Mouse (Mus musculus) limb, embryonic 14.5 days (tissue): ENCODE data around the gene Clhc1. TPM values are rescaled to one million over a fixed set of nuclear protein-coding genes. Genes with fewer than 3 reads are reported as not detected.

Source experiments
- ATAC-seq: fragments of 200-750 bp; cut with Nextera tagmentation; 2 replicates; pipeline ENCODE4 v1.8.0; 2017; ENCODE audit warnings: low read depth, moderate number of reproducible peaks, moderate TSS enrichment; ENCODE audit not compliant: low FRiP score
- DNase-seq: peaks from one replicate; pipeline ENCODE4 v3.0.0-alpha.2; 2015; ENCODE audit warnings: low spot score
- H3K27ac ChIP-seq: fragments of 300-500 bp; sonication (generic); replicated peaks from 2 replicates; pipeline ENCODE4 v1.5.1; 2014; ENCODE audit warnings: low read depth, mild to moderate bottlenecking, low read length, moderate library complexity, mixed read lengths
- H3K27me3 ChIP-seq: fragments of 300-500 bp; sonication (generic); 2 replicates; pipeline ENCODE4 v1.6.1; 2014; ENCODE audit warnings: low read length, mixed read lengths; ENCODE audit not compliant: control insufficient read depth, insufficient read depth
- H3K36me3 ChIP-seq: fragments of 300-500 bp; sonication (generic); 2 replicates; pipeline ENCODE4 v1.6.1; 2014; ENCODE audit warnings: mild to moderate bottlenecking, low read length, moderate library complexity, mixed read lengths; ENCODE audit not compliant: control insufficient read depth, insufficient read depth
- H3K4me1 ChIP-seq: fragments of 300-500 bp; sonication (generic); 2 replicates; pipeline ENCODE4 v1.6.1; 2014; ENCODE audit warnings: antibody characterized with exemption, low read length, mixed read lengths; ENCODE audit not compliant: control insufficient read depth, insufficient read depth
- H3K4me2 ChIP-seq: fragments of 300-500 bp; sonication (generic); replicated peaks from 2 replicates; pipeline ENCODE4 v1.6.1; 2014; ENCODE audit warnings: low read depth, mild to moderate bottlenecking, low read length, moderate library complexity; ENCODE audit not compliant: severe bottlenecking
- H3K4me3 ChIP-seq: fragments of 300-500 bp; sonication (generic); replicated peaks from 2 replicates; pipeline ENCODE4 v1.5.1; 2014; ENCODE audit warnings: low read length
- H3K9ac ChIP-seq: fragments of 300-500 bp; sonication (generic); 2 replicates; pipeline ENCODE4 v1.6.1; 2014; ENCODE audit warnings: mild to moderate bottlenecking, low read depth, low read length, moderate library complexity; ENCODE audit not compliant: severe bottlenecking
- H3K9me3 ChIP-seq: fragments of 300-500 bp; sonication (generic); 2 replicates; pipeline ENCODE4 v1.6.1; 2016; ENCODE audit warnings: low read length; ENCODE audit not compliant: control insufficient read depth
- POLR2A ChIP-seq: fragments of 200-500 bp; IDR thresholded peaks from 2 replicates; pipeline ENCODE4 v1.8.0; 2012; ENCODE audit warnings: inconsistent platforms, mild to moderate bottlenecking, moderate library complexity, borderline replicate concordance; ENCODE audit not compliant: insufficient read depth, insufficient read length; ENCODE audit errors: extremely low read depth
- WGBS: fragments of 180-500 bp; shearing (Covaris S2); extraction: QIAGEN DNeasy Blood & Tissue Kit; methylation state at CpG from one replicate; pipeline ENCODE4 v1.1.7; 2014; 5-methylcytosine and 5-hydroxymethylcytosine counted together
- polyA plus RNA-seq, 2 experiments: library from polyadenylated mRNA; depleted of rRNA in 1 of 2; stranded (reverse) in 1 of 2; unstranded in 1 of 2; fragments of >200 nt; fragmentation: Nextera tagmentation in 1 of 2; extraction: Ambion mirVana in 1 of 2; gene quantifications; 2 replicates each; pipeline versions ENCODE4 v1.2.1 to v1.2.3; 2012 to 2014

Clhc1 gene
- polyA plus RNA-seq, 2 experiments: 0.22 to 0.25 TPM

DNA sequence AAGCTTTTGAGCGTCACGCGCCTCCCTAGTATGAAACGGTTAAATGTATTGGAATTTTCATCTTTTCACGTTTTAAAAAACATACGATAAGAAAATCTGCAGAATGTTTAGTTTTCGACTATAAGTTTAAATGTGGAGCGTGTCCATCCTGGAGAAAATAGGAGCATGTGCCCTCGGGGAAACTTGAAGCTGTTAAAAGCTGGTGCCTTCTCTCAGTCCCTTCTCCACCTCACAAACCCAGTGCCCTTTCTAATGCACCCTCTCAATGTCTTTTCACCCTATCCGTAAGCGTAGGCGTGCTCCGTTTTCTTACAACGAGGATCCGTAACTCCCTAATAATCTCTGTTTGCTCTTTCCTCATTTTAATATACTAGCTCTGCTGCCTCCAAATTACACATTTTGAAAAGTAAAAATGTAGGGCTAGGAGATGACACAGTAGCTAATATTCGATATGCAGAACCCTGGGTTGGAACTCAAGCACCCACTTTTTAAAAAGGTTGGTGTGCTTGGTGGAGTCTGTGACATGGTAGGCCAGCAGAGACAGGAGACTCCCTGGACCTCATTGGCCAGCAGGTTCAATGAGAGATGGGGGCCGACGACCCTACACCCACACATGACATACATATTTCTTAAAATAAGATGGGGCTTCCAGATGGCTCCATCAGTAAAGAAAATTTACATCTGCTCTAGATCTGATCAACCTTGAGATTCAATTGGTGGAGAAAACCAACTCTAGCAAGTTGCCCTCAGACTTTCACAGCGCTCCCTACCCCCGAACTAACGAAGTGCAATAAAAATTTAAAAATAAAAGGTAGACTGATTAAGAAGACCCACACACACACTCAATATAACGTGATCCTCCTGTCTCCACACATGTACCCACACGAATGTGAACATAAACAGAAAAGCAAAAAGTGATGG lies 1.0 kb downstream of the Clhc1 start:
- Histone ChIP-seq H3K4me2 (peak overlapping the region; percentile 60), H3K9ac (peak overlapping the region; percentile 94), H3K36me3 (peaks cover 30% of the 10 kb centered on the region), H3K9me3 (no peaks in the 10 kb centered on the region), H3K27ac (peak overlapping the region; percentile 81), H3K4me1 (peaks cover 10% of the 10 kb centered on the region), H3K27me3 (no peaks in the 10 kb centered on the region), H3K4me3 (peak overlapping the region; percentile 81)
- TF ChIP-seq POLR2A: no peak
- 25% methylated on average over 23 of the region's 23 CpGs for whole genome bisulfite sequencing
- no peak for ATAC-seq
- DNase-seq: no peak

DNA sequence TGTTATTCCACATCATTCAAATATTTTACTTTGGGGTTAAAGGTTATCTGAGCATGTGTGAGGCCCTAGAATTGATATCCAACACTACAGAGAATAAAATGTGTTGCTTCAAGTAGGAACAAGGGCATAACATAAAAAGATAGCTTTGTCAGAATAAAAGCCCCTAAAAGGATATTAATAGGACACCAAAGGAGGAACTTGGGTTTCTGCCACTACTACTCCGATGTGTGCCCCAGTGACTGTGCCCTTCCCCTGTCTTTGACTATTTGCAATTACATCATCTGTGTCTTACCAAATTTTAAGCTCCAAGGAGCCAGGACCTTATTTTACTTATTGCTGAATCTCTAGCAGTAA lies 1.7 kb downstream of the Clhc1 start:
- ATAC-seq (no peak), DNase-seq (no peak)
- peaks cover 10% of the 10 kb centered on the region for H3K4me1 ChIP-seq
- no peak for TF ChIP-seq POLR2A
- no peaks in the 10 kb centered on the region for H3K9me3 ChIP-seq
- no peak overlapping the region for H3K4me3 ChIP-seq
- no peaks in the 10 kb centered on the region for H3K27me3 ChIP-seq
- H3K9ac ChIP-seq: no peak overlapping the region
- no peak overlapping the region for H3K4me2 ChIP-seq
- H3K36me3 ChIP-seq: peaks cover 23% of the 10 kb centered on the region
- WGBS: 96% methylated on average over 1 of the region's 1 CpGs
- H3K27ac ChIP-seq: no peak overlapping the region

DNA sequence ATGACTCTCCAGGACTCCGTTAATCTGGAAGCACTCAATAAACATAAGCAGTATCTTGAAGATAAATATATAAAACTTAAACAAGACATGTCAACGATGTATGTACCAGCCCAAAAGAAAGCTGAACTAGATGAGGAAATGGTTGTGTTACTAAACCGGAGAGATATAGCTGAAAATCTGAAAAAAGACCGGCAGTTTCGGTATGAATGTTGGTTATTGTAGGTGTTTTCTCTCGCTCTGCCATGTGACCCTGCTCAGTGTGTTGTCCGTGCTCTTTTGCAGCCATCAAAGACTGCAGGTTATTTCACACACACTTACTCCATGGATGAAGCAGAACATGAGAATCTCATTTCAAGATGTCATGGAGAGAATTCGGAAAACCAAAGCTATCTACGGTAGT lies 12.7 kb downstream of the Clhc1 start:
- Histone ChIP-seq H3K36me3 (no peaks in the 10 kb centered on the region), H3K27ac (no peak overlapping the region), H3K4me1 (no peaks in the 10 kb centered on the region), H3K9ac (no peak overlapping the region), H3K4me2 (no peak overlapping the region), H3K9me3 (no peaks in the 10 kb centered on the region), H3K4me3 (no peak overlapping the region), H3K27me3 (no peaks in the 10 kb centered on the region)
- TF ChIP-seq POLR2A: no peak
- DNase-seq: no peak
- WGBS: 89% methylated on average over 9 of the region's 9 CpGs
- no peak for ATAC-seq

DNA sequence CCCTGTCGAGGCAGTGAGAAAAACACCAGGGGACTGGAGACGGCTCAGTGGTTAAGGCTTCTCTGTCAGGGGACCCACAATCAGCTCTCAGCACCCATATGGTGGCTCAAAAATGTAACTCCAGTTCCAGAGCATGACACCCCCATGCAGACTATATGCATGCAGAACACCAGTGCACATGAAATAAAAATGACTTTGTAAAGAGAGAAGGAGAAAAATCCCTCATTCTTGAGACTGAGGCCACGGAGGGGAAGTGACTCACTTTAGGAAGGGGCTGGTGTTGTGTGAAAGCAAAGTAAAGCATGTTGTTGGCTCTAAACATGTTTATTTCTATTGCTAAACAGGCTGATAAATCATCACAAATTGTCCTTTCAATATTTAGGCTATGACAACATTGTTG lies 13.2 kb downstream of the Clhc1 start:
- Histone ChIP-seq H3K27ac (no peak overlapping the region), H3K9ac (no peak overlapping the region), H3K9me3 (no peaks in the 10 kb centered on the region), H3K36me3 (no peaks in the 10 kb centered on the region), H3K4me1 (no peaks in the 10 kb centered on the region), H3K4me2 (no peak overlapping the region), H3K4me3 (no peak overlapping the region), H3K27me3 (no peaks in the 10 kb centered on the region)
- ATAC-seq (no peak), DNase-seq (no peak)
- TF ChIP-seq POLR2A: no peak
- WGBS: 93% methylated on average over 3 of the region's 3 CpGs

DNA sequence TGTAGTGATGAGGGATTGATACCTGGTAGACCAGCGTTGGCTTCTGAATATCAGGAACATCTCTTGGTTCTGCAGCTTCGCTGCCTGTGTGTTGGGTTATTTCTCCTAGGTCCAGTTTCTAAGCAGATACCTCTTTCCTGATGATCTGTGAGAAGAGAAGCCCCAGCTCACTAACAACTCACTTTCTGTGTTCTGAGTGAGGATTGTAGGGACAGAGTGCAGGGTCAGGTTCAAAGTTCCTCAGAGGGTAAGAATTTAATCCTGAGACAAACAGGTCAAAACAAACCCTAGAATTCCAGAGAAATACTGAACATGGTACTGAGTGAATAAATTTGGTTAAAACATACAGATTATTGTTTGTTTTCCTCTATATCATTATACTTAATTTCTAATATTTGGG lies 15.7 kb downstream of the Clhc1 start:
- Histone ChIP-seq H3K4me2 (no peak overlapping the region), H3K4me1 (no peaks in the 10 kb centered on the region), H3K27ac (no peak overlapping the region), H3K27me3 (no peaks in the 10 kb centered on the region), H3K9me3 (no peaks in the 10 kb centered on the region), H3K9ac (no peak overlapping the region), H3K4me3 (no peak overlapping the region), H3K36me3 (no peaks in the 10 kb centered on the region)
- no peak for DNase-seq
- ATAC-seq: no peak
- 88% methylated on average over 2 of the region's 2 CpGs for WGBS
- TF ChIP-seq POLR2A: no peak

DNA sequence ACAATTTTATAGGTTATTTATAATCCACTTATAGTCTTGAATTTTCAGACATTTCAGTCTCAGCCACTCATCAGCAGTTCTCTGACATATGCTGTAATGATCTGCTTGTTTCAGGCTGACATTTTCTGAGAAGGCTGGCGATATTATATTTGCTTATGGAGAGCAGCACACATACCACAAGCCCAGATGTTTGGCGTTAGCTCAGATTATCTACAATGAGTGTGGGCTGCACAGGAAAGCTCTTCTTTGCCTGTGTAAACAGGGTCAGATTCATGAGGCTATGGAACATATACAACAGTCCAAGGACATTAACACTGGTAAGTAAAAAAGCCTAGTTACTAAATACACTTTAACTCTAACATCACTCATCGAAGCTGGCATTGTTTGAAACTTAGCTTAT lies 23.8 kb downstream of the Clhc1 start:
- TF ChIP-seq POLR2A: no peak
- no peak overlapping the region for H3K4me2 ChIP-seq
- no peak for DNase-seq
- H3K9ac ChIP-seq: no peak overlapping the region
- ATAC-seq: no peak
- H3K4me3 ChIP-seq: no peak overlapping the region
- H3K4me1 ChIP-seq: no peaks in the 10 kb centered on the region
- H3K27me3 ChIP-seq: no peaks in the 10 kb centered on the region
- WGBS: 64% methylated on average over 3 of the region's 3 CpGs
- H3K36me3 ChIP-seq: no peaks in the 10 kb centered on the region
- no peaks in the 10 kb centered on the region for H3K9me3 ChIP-seq
- H3K27ac ChIP-seq: no peak overlapping the region
